Mouse (Mus musculus): ENCODE results near the gene Lhpp. TPM values are rescaled to one million over a fixed set of nuclear protein-coding genes. Genes with fewer than 3 reads are reported as not detected.

Lhpp gene
- polyA plus RNA-seq, 1 experiment from 2014 or later = 23.6 TPM

- H3K27ac ChIP-seq (ENCODE audit: poor library complexity, severe bottlenecking) = no peak overlapping the region
- no peak overlapping the region for H3K4me2 ChIP-seq
- H3K27me3 ChIP-seq (replicated peaks) = no peaks in the 10 kb centered on the region
- H3K4me1 ChIP-seq (replicated peaks) = peaks cover 7% of the 10 kb centered on the region
- H3K9ac ChIP-seq = no peak overlapping the region
- ATAC-seq (ENCODE audit: insufficient number of reproducible peaks, low FRiP score) = no peak
- H3K36me3 ChIP-seq = no peaks in the 10 kb centered on the region
- H3K4me3 ChIP-seq = no peak overlapping the region
- no peaks in the 10 kb centered on the region for H3K9me3 ChIP-seq (replicated peaks)
- 59% methylated on average over 6 of the region's 6 CpGs for WGBS
Measured at GRCm38 (mm10) chr7:132580511-132580910, 29.9 kb upstream of the Lhpp start.

- Histone ChIP-seq H3K9ac (no peak overlapping the region), H3K27ac (ENCODE audit: poor library complexity, severe bottlenecking) (no peak overlapping the region), H3K4me2 (no peak overlapping the region), H3K27me3 (replicated peaks) (no peaks in the 10 kb centered on the region), H3K36me3 (no peaks in the 10 kb centered on the region), H3K4me1 (replicated peaks) (peaks cover 10% of the 10 kb centered on the region), H3K9me3 (replicated peaks) (no peaks in the 10 kb centered on the region), H3K4me3 (no peak overlapping the region)
- ATAC-seq (ENCODE audit: insufficient number of reproducible peaks, low FRiP score) = no peak
- WGBS = 87% methylated on average over 2 of the region's 2 CpGs
Measured at GRCm38 (mm10) chr7:132581441-132581840, 29.0 kb upstream of the Lhpp start.

- H3K9me3 ChIP-seq (replicated peaks) = no peaks in the 10 kb centered on the region
- WGBS = 29% methylated on average over 3 of the region's 3 CpGs
- no peak overlapping the region for H3K9ac ChIP-seq
- no peak for ATAC-seq (ENCODE audit: insufficient number of reproducible peaks, low FRiP score)
- no peak overlapping the region for H3K4me2 ChIP-seq
- H3K27me3 ChIP-seq (replicated peaks) = no peaks in the 10 kb centered on the region
- no peak overlapping the region for H3K27ac ChIP-seq (ENCODE audit: poor library complexity, severe bottlenecking)
- no peak overlapping the region for H3K4me3 ChIP-seq
- H3K36me3 ChIP-seq = no peaks in the 10 kb centered on the region
- H3K4me1 ChIP-seq (replicated peaks) = peaks cover 4% of the 10 kb centered on the region
Measured at GRCm38 (mm10) chr7:132585695-132586491, 24.5 kb upstream of the Lhpp start.

- ATAC-seq (ENCODE audit: insufficient number of reproducible peaks, low FRiP score) = no peak
Measured at GRCm38 (mm10) chr7:132587167-132587566, 23.3 kb upstream of the Lhpp start.

GRCm38 (mm10) chr7:132589610-132590009 lies 20.8 kb upstream of the Lhpp start:
- Histone ChIP-seq H3K27ac (ENCODE audit: poor library complexity, severe bottlenecking) (no peak overlapping the region), H3K4me1 (replicated peaks) (peaks cover 8% of the 10 kb centered on the region), H3K27me3 (replicated peaks) (peaks cover 5% of the 10 kb centered on the region), H3K4me2 (no peak overlapping the region), H3K4me3 (no peak overlapping the region), H3K9ac (no peak overlapping the region), H3K9me3 (replicated peaks) (no peaks in the 10 kb centered on the region), H3K36me3 (no peaks in the 10 kb centered on the region)
- WGBS = 56% methylated on average over 5 of the region's 5 CpGs
- no peak for ATAC-seq (ENCODE audit: insufficient number of reproducible peaks, low FRiP score)

More at GRCm38 (mm10) chr7:132587167-132587566, 23.3 kb upstream of the Lhpp start:
- no peak overlapping the region for H3K4me3 ChIP-seq
- H3K4me1 ChIP-seq (replicated peaks) = peaks cover 5% of the 10 kb centered on the region
- WGBS = 53% methylated on average over 5 of the region's 5 CpGs
- no peak overlapping the region for H3K4me2 ChIP-seq
- H3K36me3 ChIP-seq = no peaks in the 10 kb centered on the region
- H3K9me3 ChIP-seq (replicated peaks) = no peaks in the 10 kb centered on the region
- no peaks in the 10 kb centered on the region for H3K27me3 ChIP-seq (replicated peaks)
- H3K27ac ChIP-seq (ENCODE audit: poor library complexity, severe bottlenecking) = no peak overlapping the region
- H3K9ac ChIP-seq = no peak overlapping the region

- Histone ChIP-seq H3K36me3 (no peaks in the 10 kb centered on the region), H3K27me3 (replicated peaks) (peaks cover 39% of the 10 kb centered on the region), H3K9ac (no peak overlapping the region), H3K4me3 (no peak overlapping the region), H3K4me2 (no peak overlapping the region), H3K27ac (ENCODE audit: poor library complexity, severe bottlenecking) (no peak overlapping the region), H3K4me1 (replicated peaks) (peaks cover 19% of the 10 kb centered on the region), H3K9me3 (replicated peaks) (no peaks in the 10 kb centered on the region)
- WGBS = 64% methylated on average over 2 of the region's 2 CpGs
- no peak for ATAC-seq (ENCODE audit: insufficient number of reproducible peaks, low FRiP score)
Measured at GRCm38 (mm10) chr7:132593762-132594161, 16.7 kb upstream of the Lhpp start.

- Histone ChIP-seq H3K4me2 (no peak overlapping the region), H3K9me3 (replicated peaks) (no peaks in the 10 kb centered on the region), H3K36me3 (no peaks in the 10 kb centered on the region), H3K4me1 (replicated peaks) (peaks cover 24% of the 10 kb centered on the region), H3K9ac (no peak overlapping the region), H3K27ac (ENCODE audit: poor library complexity, severe bottlenecking) (no peak overlapping the region), H3K4me3 (no peak overlapping the region), H3K27me3 (replicated peaks) (peaks cover 45% of the 10 kb centered on the region)
- 87% methylated on average over 2 of the region's 2 CpGs for WGBS
- no peak for ATAC-seq (ENCODE audit: insufficient number of reproducible peaks, low FRiP score)
Measured at GRCm38 (mm10) chr7:132594325-132594724, 16.1 kb upstream of the Lhpp start.

GRCm38 (mm10) chr7:132595787-132596186 lies 14.7 kb upstream of the Lhpp start:
- H3K9ac ChIP-seq = no peak overlapping the region
- H3K4me2 ChIP-seq = no peak overlapping the region
- H3K27ac ChIP-seq (ENCODE audit: poor library complexity, severe bottlenecking) = no peak overlapping the region
- no peaks in the 10 kb centered on the region for H3K36me3 ChIP-seq
- no peaks in the 10 kb centered on the region for H3K9me3 ChIP-seq (replicated peaks)
- H3K4me1 ChIP-seq (replicated peaks) = peaks cover 28% of the 10 kb centered on the region
- 74% methylated on average over 3 of the region's 3 CpGs for WGBS
- H3K4me3 ChIP-seq = no peak overlapping the region
- ATAC-seq (ENCODE audit: insufficient number of reproducible peaks, low FRiP score) = no peak
- H3K27me3 ChIP-seq (replicated peaks) = peaks cover 60% of the 10 kb centered on the region

GRCm38 (mm10) chr7:132596557-132597250 lies 13.7 kb upstream of the Lhpp start:
- H3K9me3 ChIP-seq (replicated peaks) = no peaks in the 10 kb centered on the region
- H3K9ac ChIP-seq = peak overlapping the region; percentile 41
- ATAC-seq (ENCODE audit: insufficient number of reproducible peaks, low FRiP score) = no peak
- H3K27ac ChIP-seq (ENCODE audit: poor library complexity, severe bottlenecking) = no peak overlapping the region
- WGBS = 7% methylated on average over 26 of the region's 26 CpGs
- peaks cover 28% of the 10 kb centered on the region for H3K4me1 ChIP-seq (replicated peaks)
- peaks cover 69% of the 10 kb centered on the region for H3K27me3 ChIP-seq (replicated peaks)
- H3K4me2 ChIP-seq = peak overlapping the region; percentile 94
- H3K4me3 ChIP-seq = peak overlapping the region; percentile 57
- no peaks in the 10 kb centered on the region for H3K36me3 ChIP-seq

GRCm38 (mm10) chr7:132597251-132598041 lies 13.0 kb upstream of the Lhpp start:
- Histone ChIP-seq H3K36me3 (no peaks in the 10 kb centered on the region), H3K4me2 (peak overlapping the region; percentile 94), H3K9ac (peak overlapping the region; percentile 41), H3K4me3 (peak overlapping the region; percentile 57), H3K27me3 (replicated peaks) (peaks cover 76% of the 10 kb centered on the region), H3K27ac (ENCODE audit: poor library complexity, severe bottlenecking) (no peak overlapping the region), H3K9me3 (replicated peaks) (no peaks in the 10 kb centered on the region), H3K4me1 (replicated peaks) (peaks cover 24% of the 10 kb centered on the region)
- ATAC-seq (ENCODE audit: insufficient number of reproducible peaks, low FRiP score) = peak; percentile 40; the same call in 1 of the 2 replicates
- under 1% methylated on average over 49 of the region's 60 CpGs for WGBS

All from heart, embryonic 12.5 days (tissue).